Mouse (Mus musculus): ENCODE measurements around the gene Abca15.
"Not testable (repeated sequence)": the region's sequence is repeated elsewhere in the genome, so short reads cannot be mapped to it uniquely, and the experiment has no call there.

Abca15 gene

GRCm38 (mm10) chr7:120328087-120328793 lies at the start of gene Abca15:
Gene Abca15 (plus strand): TSS chr7:120328670.
- DNase-seq (ENCODE audit: low spot score), result no peak

- DNase-seq (ENCODE audit: low spot score), result no peak
Measured at GRCm38 (mm10) chr7:120285286-120285685, 43.2 kb upstream of the Abca15 start.

- no peak for DNase-seq (ENCODE audit: low spot score)
Measured at GRCm38 (mm10) chr7:120316086-120316485, 12.4 kb upstream of the Abca15 start.

GRCm38 (mm10) chr7:120322963-120323362 lies 5.5 kb upstream of the Abca15 start:
- DNase-seq (ENCODE audit: low spot score), result no peak

GRCm38 (mm10) chr7:120325911-120326310 lies 2.6 kb upstream of the Abca15 start:
- DNase-seq (ENCODE audit: low spot score), result not testable (repeated sequence)

GRCm38 (mm10) chr7:120327220-120328073 lies 1.0 kb upstream of the Abca15 start:
- no peak for DNase-seq (ENCODE audit: low spot score)

- peak; percentile 3 for DNase-seq (ENCODE audit: low spot score)
Measured at GRCm38 (mm10) chr7:120361159-120361558, 32.7 kb downstream of the Abca15 start.

- no peak for DNase-seq (ENCODE audit: low spot score)
Measured at GRCm38 (mm10) chr7:120409447-120409846, 81.0 kb downstream of the Abca15 start, which contains the start of gene Abca16. Gene Abca16 (plus strand): TSS chr7:120409647.

GRCm38 (mm10) chr7:120412391-120412790 lies 83.9 kb downstream of the Abca15 start:
- DNase-seq (ENCODE audit: low spot score), result no peak

- no peak for DNase-seq (ENCODE audit: low spot score)
Measured at GRCm38 (mm10) chr7:120426625-120427024, 98.2 kb downstream of the Abca15 start.

GRCm38 (mm10) chr7:120431464-120431863 lies 103.0 kb downstream of the Abca15 start:
- DNase-seq (ENCODE audit: low spot score), result peak; percentile 27

All from c-Kit-positive CD71-positive TER-119-positive erythroid progenitor cells, embryonic 14.5 days (primary cell).